Mouse (Mus musculus): Measurements from ENCODE around the gene Olfr843.

The Olfr843 gene

DNA sequence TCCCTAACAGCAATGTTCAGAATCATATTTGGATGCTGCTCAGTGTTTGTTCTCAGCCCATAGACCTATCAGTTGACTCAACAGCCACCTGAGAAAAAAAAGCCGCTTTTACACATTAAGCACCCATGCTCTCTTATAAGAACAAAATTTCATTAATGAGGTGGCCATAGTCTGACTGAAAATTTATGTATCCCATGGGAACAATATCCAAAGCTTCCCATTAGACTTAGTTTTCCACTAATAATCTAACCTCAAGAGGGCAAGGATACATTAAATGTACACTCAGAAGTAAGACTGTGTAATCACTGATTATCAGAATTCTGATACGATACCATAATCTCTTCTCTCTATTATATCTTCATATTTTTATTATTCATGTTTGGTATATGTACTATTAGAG, at the start of gene Olfr843:
TSS of gene Olfr843 (minus strand) at position 101 of the 400 bp plus-strand sequence.
- no peak for DNase-seq
